Mouse (Mus musculus): Measurements from ENCODE around the gene Cdr2. TPM values are rescaled to one million over a fixed set of nuclear protein-coding genes. Genes with fewer than 3 reads are reported as not detected.
"Not testable (repeated sequence)": the region's sequence is repeated elsewhere in the genome, so short reads cannot be mapped to it uniquely, and the experiment has no call there.

Cdr2 gene
- polyA plus RNA-seq, 1 experiment from 2014 or later: 14.8 TPM

DNA sequence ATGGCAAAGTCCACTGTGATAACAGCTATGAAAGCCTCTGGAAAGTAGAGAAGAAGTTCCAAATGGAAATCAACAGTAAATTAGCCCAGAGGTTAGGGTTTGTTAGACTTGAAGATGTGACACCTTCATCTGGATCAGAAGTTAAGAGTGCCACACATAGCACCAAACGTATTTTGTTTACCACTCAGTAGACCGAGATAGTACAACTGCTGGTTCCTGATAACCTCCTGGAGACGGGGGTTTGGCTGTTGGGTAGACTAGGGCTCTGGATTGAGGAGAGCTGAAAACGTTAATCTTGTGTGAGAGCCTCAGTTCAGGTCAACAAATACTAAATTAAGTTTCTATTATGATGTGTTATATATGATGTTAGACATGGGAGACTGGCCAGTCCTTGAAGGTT, 2.1 kb downstream of the Cdr2 start:
- Histone ChIP-seq H3K36me3 (ENCODE audit: control insufficient read depth, insufficient read depth, low read length) (no peaks in the 10 kb centered on the region), H3K9ac (ENCODE audit: low read depth, low read length) (no peak overlapping the region), H3K4me1 (ENCODE audit: control insufficient read depth, insufficient read depth, low read length) (peaks cover 8% of the 10 kb centered on the region), H3K4me2 (peak overlapping the region; percentile 30), H3K4me3 (ENCODE audit: low read depth, low read length) (peak overlapping the region; percentile 78), H3K27me3 (ENCODE audit: control insufficient read depth, insufficient read depth, low read length) (no peaks in the 10 kb centered on the region), H3K9me3 (replicated peaks; ENCODE audit: control insufficient read depth, low read length) (no peaks in the 10 kb centered on the region), H3K27ac (ENCODE audit: low read depth, low read length) (peak overlapping the region; percentile 18; the same call in 1 of the 2 replicates)
- ATAC-seq (replicated peaks; ENCODE audit: insufficient number of reproducible peaks, low FRiP score, low TSS enrichment): 0 out of 2 replicates have a peak, but pooled peaks have one; percentile 39
- WGBS (ENCODE audit: insufficient replicate concordance): 36% methylated on average over 4 of the region's 4 CpGs

DNA sequence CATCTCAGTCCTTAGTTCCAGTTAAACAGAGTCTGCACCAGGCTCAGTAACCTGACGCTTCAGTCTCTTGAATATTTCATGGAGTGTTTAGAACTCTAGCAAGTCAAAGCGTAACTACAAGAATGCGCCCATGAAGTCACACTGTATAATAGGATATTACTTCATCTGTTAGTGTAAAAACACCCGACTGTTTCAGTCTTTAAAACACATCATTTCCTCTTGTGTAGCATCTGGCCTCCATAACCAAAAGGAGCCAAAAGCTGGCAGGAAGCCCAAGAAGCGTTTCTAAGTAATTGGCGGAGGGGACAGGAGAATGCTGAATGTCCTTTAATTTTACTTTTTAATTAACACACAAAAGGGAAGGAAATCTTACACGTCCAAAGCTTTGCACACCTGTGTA, 5.0 kb downstream of the Cdr2 start:
- H3K9me3 ChIP-seq (replicated peaks; ENCODE audit: control insufficient read depth, low read length): no peaks in the 10 kb centered on the region
- peaks cover 14% of the 10 kb centered on the region for H3K4me1 ChIP-seq (ENCODE audit: control insufficient read depth, insufficient read depth, low read length)
- no peaks in the 10 kb centered on the region for H3K36me3 ChIP-seq (ENCODE audit: control insufficient read depth, insufficient read depth, low read length)
- no peak for ATAC-seq (replicated peaks; ENCODE audit: insufficient number of reproducible peaks, low FRiP score, low TSS enrichment)
- peak overlapping the region; percentile 42 for H3K27ac ChIP-seq (ENCODE audit: low read depth, low read length)
- no peak overlapping the region; the same call in 1 of the 2 replicates for H3K4me2 ChIP-seq
- no peaks in the 10 kb centered on the region for H3K27me3 ChIP-seq (ENCODE audit: control insufficient read depth, insufficient read depth, low read length)
- no peak overlapping the region for H3K4me3 ChIP-seq (ENCODE audit: low read depth, low read length)
- H3K9ac ChIP-seq (ENCODE audit: low read depth, low read length): no peak overlapping the region
- WGBS (ENCODE audit: insufficient replicate concordance): 66% methylated on average over 7 of the region's 7 CpGs

DNA sequence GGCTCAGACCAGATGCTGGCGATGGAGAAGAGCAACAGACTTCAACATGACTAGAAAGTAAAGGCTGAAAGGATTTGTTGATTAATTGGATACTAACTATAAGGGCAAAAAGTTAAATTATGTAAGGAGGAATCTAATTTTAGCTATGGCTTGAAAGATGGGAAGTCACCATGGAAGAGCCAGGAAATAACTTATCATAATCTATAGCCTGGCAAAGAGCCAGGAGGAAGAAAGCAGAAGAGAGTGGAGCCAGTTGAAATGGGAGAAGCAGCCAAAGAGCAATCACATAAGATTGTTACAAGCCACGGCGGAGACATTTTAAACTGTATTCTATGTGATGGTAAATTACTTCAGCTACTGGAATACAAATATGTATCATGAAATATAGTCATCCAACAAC, 8.1 kb downstream of the Cdr2 start:
- Histone ChIP-seq H3K27ac (ENCODE audit: low read depth, low read length) (no peak overlapping the region), H3K9me3 (replicated peaks; ENCODE audit: control insufficient read depth, low read length) (no peaks in the 10 kb centered on the region), H3K27me3 (ENCODE audit: control insufficient read depth, insufficient read depth, low read length) (no peaks in the 10 kb centered on the region), H3K36me3 (ENCODE audit: control insufficient read depth, insufficient read depth, low read length) (no peaks in the 10 kb centered on the region), H3K4me1 (ENCODE audit: control insufficient read depth, insufficient read depth, low read length) (peaks cover 22% of the 10 kb centered on the region), H3K4me2 (no peak overlapping the region), H3K9ac (ENCODE audit: low read depth, low read length) (no peak overlapping the region), H3K4me3 (ENCODE audit: low read depth, low read length) (no peak overlapping the region)
- no peak for ATAC-seq (replicated peaks; ENCODE audit: insufficient number of reproducible peaks, low FRiP score, low TSS enrichment)
- 86% methylated on average over 3 of the region's 3 CpGs for whole genome bisulfite sequencing (ENCODE audit: insufficient replicate concordance)

DNA sequence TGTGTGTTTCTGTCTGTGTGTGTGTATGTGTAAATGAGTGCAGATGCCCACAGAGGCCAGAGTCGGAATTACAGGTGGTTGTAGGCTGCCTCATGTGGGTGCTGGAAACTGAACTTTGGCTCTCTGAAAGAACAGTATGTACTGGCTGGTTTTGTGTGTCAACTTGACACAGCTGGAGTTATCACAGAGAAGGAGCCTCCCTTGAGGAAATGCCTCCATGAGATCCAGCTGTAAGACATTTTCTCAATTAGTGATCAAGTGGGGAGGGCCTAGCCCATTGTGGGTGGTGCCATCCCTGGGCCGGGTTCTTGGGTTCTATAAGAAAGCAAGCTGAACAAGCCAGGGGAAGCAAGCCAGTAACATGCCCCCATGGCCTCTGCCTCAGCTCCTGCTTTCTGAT, 9.6 kb downstream of the Cdr2 start:
- not testable (repeated sequence) for H3K9me3 ChIP-seq (replicated peaks; ENCODE audit: control insufficient read depth, low read length); ATAC-seq (replicated peaks; ENCODE audit: insufficient number of reproducible peaks, low FRiP score, low TSS enrichment); H3K27me3 ChIP-seq (ENCODE audit: control insufficient read depth, insufficient read depth, low read length); H3K36me3 ChIP-seq (ENCODE audit: control insufficient read depth, insufficient read depth, low read length); H3K4me3 ChIP-seq (ENCODE audit: low read depth, low read length); H3K9ac ChIP-seq (ENCODE audit: low read depth, low read length); H3K4me2 ChIP-seq; H3K27ac ChIP-seq (ENCODE audit: low read depth, low read length)
- peaks cover 22% of the 10 kb centered on the region for H3K4me1 ChIP-seq (ENCODE audit: control insufficient read depth, insufficient read depth, low read length)
- WGBS (ENCODE audit: insufficient replicate concordance): 75% methylated on average over 2 of the region's 2 CpGs

DNA sequence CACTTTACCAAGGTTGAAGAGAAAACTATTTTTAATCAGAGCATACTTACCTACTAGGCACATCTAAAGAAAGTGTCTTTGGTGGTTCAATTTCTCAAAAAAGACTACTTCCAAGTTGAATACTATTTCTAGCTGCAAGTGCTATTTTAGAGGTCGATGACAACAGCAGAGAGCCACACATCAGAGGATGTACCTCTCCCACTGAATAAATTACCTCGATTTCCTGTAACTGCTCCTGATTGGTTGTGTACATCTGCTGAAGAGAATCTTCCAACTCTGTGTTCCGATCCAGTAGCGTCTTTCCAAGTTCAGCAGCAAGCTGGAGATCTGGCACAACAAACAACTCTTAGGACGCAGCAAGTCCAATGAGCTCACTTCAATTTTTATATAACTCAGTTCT, 12.0 kb downstream of the Cdr2 start:
- H3K36me3 ChIP-seq (ENCODE audit: control insufficient read depth, insufficient read depth, low read length): no peaks in the 10 kb centered on the region
- peaks cover 17% of the 10 kb centered on the region for H3K4me1 ChIP-seq (ENCODE audit: control insufficient read depth, insufficient read depth, low read length)
- no peak overlapping the region for H3K9ac ChIP-seq (ENCODE audit: low read depth, low read length)
- no peak overlapping the region for H3K27ac ChIP-seq (ENCODE audit: low read depth, low read length)
- H3K9me3 ChIP-seq (replicated peaks; ENCODE audit: control insufficient read depth, low read length): no peaks in the 10 kb centered on the region
- H3K27me3 ChIP-seq (ENCODE audit: control insufficient read depth, insufficient read depth, low read length): no peaks in the 10 kb centered on the region
- H3K4me2 ChIP-seq: no peak overlapping the region
- ATAC-seq (replicated peaks; ENCODE audit: insufficient number of reproducible peaks, low FRiP score, low TSS enrichment): no peak
- H3K4me3 ChIP-seq (ENCODE audit: low read depth, low read length): no peak overlapping the region
- 79% methylated on average over 5 of the region's 5 CpGs for WGBS (ENCODE audit: insufficient replicate concordance)

DNA sequence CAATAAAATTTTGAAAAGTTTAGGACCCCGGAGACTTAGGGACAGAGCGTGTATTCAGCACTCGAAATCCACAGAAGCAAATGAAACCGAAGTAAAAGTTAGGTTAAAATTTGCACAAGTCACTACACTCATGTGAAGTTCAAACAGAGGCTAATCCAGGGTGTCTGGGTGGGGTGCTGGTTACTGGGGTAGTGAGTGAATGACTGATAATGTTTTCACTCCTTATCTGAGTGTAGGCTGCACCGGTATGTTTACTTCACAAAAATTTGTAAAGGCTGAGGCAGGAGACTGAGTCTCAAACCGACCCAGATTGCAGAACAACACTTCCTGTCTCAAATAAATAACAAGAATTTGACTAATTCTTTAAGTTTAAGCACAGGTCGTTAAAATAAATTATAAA, 12.9 kb downstream of the Cdr2 start:
- H3K27me3 ChIP-seq (ENCODE audit: control insufficient read depth, insufficient read depth, low read length): no peaks in the 10 kb centered on the region
- H3K27ac ChIP-seq (ENCODE audit: low read depth, low read length): no peak overlapping the region
- WGBS (ENCODE audit: insufficient replicate concordance): 67% methylated on average over 7 of the region's 7 CpGs
- peak overlapping the region; percentile 40; the same call in 1 of the 2 replicates for H3K4me2 ChIP-seq
- H3K9me3 ChIP-seq (replicated peaks; ENCODE audit: control insufficient read depth, low read length): no peaks in the 10 kb centered on the region
- H3K4me1 ChIP-seq (ENCODE audit: control insufficient read depth, insufficient read depth, low read length): peaks cover 13% of the 10 kb centered on the region
- H3K4me3 ChIP-seq (ENCODE audit: low read depth, low read length): no peak overlapping the region
- no peak overlapping the region for H3K9ac ChIP-seq (ENCODE audit: low read depth, low read length)
- peak; percentile 81 for ATAC-seq (replicated peaks; ENCODE audit: insufficient number of reproducible peaks, low FRiP score, low TSS enrichment)
- no peaks in the 10 kb centered on the region for H3K36me3 ChIP-seq (ENCODE audit: control insufficient read depth, insufficient read depth, low read length)

DNA sequence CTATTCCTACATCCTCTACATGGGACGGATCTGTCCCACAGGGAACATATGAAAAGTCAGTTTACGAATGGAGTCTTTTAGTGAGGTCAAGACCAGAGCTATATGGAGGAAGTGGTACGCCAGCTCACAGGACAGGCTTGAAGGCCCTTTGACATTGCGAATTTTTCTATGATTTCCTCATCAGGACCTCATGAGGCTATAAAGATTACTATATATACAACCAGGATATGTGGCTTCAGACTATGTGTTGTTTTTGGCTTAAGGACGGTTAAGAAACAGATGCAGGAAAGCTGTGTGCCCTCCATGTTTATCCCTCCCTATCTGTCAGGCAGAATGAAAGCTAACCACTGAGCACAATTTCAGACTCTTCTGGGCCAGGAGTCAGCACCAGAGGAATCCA, 19.0 kb downstream of the Cdr2 start:
- 85% methylated on average over 5 of the region's 5 CpGs for WGBS (ENCODE audit: insufficient replicate concordance)
- no peak for ATAC-seq (replicated peaks; ENCODE audit: insufficient number of reproducible peaks, low FRiP score, low TSS enrichment)
- no peak overlapping the region for H3K9ac ChIP-seq (ENCODE audit: low read depth, low read length)
- H3K4me2 ChIP-seq: no peak overlapping the region
- no peaks in the 10 kb centered on the region for H3K27me3 ChIP-seq (ENCODE audit: control insufficient read depth, insufficient read depth, low read length)
- no peaks in the 10 kb centered on the region for H3K9me3 ChIP-seq (replicated peaks; ENCODE audit: control insufficient read depth, low read length)
- H3K4me1 ChIP-seq (ENCODE audit: control insufficient read depth, insufficient read depth, low read length): no peaks in the 10 kb centered on the region
- peaks cover 8% of the 10 kb centered on the region for H3K36me3 ChIP-seq (ENCODE audit: control insufficient read depth, insufficient read depth, low read length)
- H3K27ac ChIP-seq (ENCODE audit: low read depth, low read length): no peak overlapping the region
- no peak overlapping the region for H3K4me3 ChIP-seq (ENCODE audit: low read depth, low read length)

DNA sequence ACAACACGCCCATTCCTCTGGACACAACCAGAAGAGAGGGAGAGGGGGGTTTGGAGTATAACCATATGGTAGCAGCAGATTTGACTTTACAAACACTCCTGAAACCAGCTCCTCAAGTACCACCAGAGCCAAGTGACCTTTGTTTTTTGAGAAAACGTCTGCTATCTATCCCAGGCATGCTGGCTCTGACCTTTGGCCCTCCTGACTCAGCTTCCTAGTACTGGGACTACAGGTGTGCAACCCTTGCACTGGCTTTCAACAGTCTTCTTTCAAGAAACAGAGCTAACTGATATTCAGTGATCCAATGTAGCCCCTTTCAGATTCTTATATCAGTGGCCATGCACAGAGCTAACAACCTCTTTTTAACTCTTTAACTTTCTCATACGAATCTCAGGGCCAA, 20.2 kb downstream of the Cdr2 start:
- no peak overlapping the region for H3K4me3 ChIP-seq (ENCODE audit: low read depth, low read length)
- peaks cover 8% of the 10 kb centered on the region for H3K36me3 ChIP-seq (ENCODE audit: control insufficient read depth, insufficient read depth, low read length)
- H3K27ac ChIP-seq (ENCODE audit: low read depth, low read length): no peak overlapping the region
- ATAC-seq (replicated peaks; ENCODE audit: insufficient number of reproducible peaks, low FRiP score, low TSS enrichment): no peak
- no peak overlapping the region for H3K4me2 ChIP-seq
- no peaks in the 10 kb centered on the region for H3K9me3 ChIP-seq (replicated peaks; ENCODE audit: control insufficient read depth, low read length)
- no peaks in the 10 kb centered on the region for H3K27me3 ChIP-seq (ENCODE audit: control insufficient read depth, insufficient read depth, low read length)
- H3K4me1 ChIP-seq (ENCODE audit: control insufficient read depth, insufficient read depth, low read length): no peaks in the 10 kb centered on the region
- no peak overlapping the region for H3K9ac ChIP-seq (ENCODE audit: low read depth, low read length)
- 61% methylated on average over 3 of the region's 3 CpGs for WGBS (ENCODE audit: insufficient replicate concordance)

DNA sequence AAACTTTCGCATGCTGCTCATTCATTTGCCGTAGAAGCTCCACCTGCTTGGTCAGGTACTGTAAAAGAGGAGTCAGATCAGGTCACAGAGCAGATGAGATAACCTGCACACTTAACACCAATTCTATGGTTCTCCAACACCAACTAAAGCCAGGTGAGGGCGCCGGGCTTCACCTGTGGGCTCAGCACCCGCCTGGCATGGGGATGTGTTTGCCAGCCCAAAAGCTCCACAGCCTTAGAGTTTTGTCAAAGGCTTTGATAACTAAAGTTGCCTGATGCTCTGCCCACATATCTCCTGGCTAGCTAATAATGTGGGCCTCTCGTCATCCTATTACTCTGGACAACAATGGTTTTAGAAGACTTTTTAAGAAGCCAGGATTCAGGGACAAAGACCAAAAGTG, 21.5 kb downstream of the Cdr2 start:
- Histone ChIP-seq H3K9ac (ENCODE audit: low read depth, low read length) (no peak overlapping the region), H3K4me1 (ENCODE audit: control insufficient read depth, insufficient read depth, low read length) (no peaks in the 10 kb centered on the region), H3K4me2 (no peak overlapping the region), H3K9me3 (replicated peaks; ENCODE audit: control insufficient read depth, low read length) (no peaks in the 10 kb centered on the region), H3K4me3 (ENCODE audit: low read depth, low read length) (no peak overlapping the region), H3K27me3 (ENCODE audit: control insufficient read depth, insufficient read depth, low read length) (no peaks in the 10 kb centered on the region), H3K27ac (ENCODE audit: low read depth, low read length) (no peak overlapping the region), H3K36me3 (ENCODE audit: control insufficient read depth, insufficient read depth, low read length) (peaks cover 11% of the 10 kb centered on the region)
- WGBS (ENCODE audit: insufficient replicate concordance): 91% methylated on average over 6 of the region's 6 CpGs
- no peak for ATAC-seq (replicated peaks; ENCODE audit: insufficient number of reproducible peaks, low FRiP score, low TSS enrichment)
